Mouse (Mus musculus) kidney, embryonic 16.5 days (tissue): Measurements from ENCODE around the gene Bnip1. TPM values are rescaled to one million over a fixed set of nuclear protein-coding genes. Genes with fewer than 3 reads are reported as not detected.

Experiments
- ATAC-seq: fragments of 200-750 bp; cut with Nextera tagmentation; 2 replicates; pipeline ENCODE4 v1.8.0; 2017; ENCODE audit warnings: moderate TSS enrichment; ENCODE audit not compliant: low FRiP score, low TSS enrichment
- H3K27ac ChIP-seq: fragments of 300-500 bp; sonication (generic); 2 replicates; pipeline ENCODE4 v1.5.1; 2014; ENCODE audit warnings: low read length
- H3K27me3 ChIP-seq: fragments of 300-500 bp; sonication (generic); 2 replicates; pipeline ENCODE4 v1.6.1; 2014; ENCODE audit warnings: low read length, control low read depth, mixed read lengths; ENCODE audit not compliant: insufficient read depth
- H3K36me3 ChIP-seq: fragments of 300-500 bp; sonication (generic); 2 replicates; pipeline ENCODE4 v1.6.1; 2014; ENCODE audit warnings: low read length, control low read depth, mixed read lengths; ENCODE audit not compliant: insufficient read depth
- H3K4me1 ChIP-seq: fragments of 300-500 bp; sonication (generic); 2 replicates; pipeline ENCODE4 v1.6.1; 2014; ENCODE audit warnings: low read length, control low read depth, mixed read lengths; ENCODE audit not compliant: insufficient read depth
- H3K4me2 ChIP-seq: fragments of 300-500 bp; sonication (generic); replicated peaks from 2 replicates; pipeline ENCODE4 v1.6.1; 2014; ENCODE audit warnings: low read depth, low read length
- H3K4me3 ChIP-seq: fragments of 300-500 bp; sonication (generic); 2 replicates; pipeline ENCODE4 v1.5.1; 2014; ENCODE audit warnings: mild to moderate bottlenecking, low read length
- H3K9ac ChIP-seq: fragments of 300-500 bp; sonication (generic); replicated peaks from 2 replicates; pipeline ENCODE4 v1.6.1; 2014; ENCODE audit warnings: low read length
- H3K9me3 ChIP-seq: fragments of 300-500 bp; sonication (generic); 2 replicates; pipeline ENCODE4 v1.6.1; 2016; ENCODE audit warnings: low read length, control low read depth
- WGBS: fragments of 180-500 bp; shearing (Covaris S2); extraction: QIAGEN DNeasy Blood & Tissue Kit; methylation state at CpG from one replicate; pipeline ENCODE4 v1.1.7; 2014; 5-methylcytosine and 5-hydroxymethylcytosine counted together
- polyA plus RNA-seq: library from polyadenylated mRNA; unstranded; fragments of >200 nt; fragmentation: Nextera tagmentation; extraction: Ambion mirVana; gene quantifications from 2 replicates; pipeline ENCODE4 v1.2.1, GENCODE M21; 2015

The Bnip1 gene
- polyA plus RNA-seq, 1 experiment from 2014 or later: 57.4 TPM

- Histone ChIP-seq H3K27me3 (peaks cover 11% of the 10 kb centered on the region; the same call in 1 of the 2 replicates), H3K27ac (no peak overlapping the region), H3K36me3 (no peaks in the 10 kb centered on the region), H3K9me3 (peaks cover 6% of the 10 kb centered on the region; the same call in 1 of the 2 replicates), H3K4me1 (no peaks in the 10 kb centered on the region), H3K4me3 (no peak overlapping the region), H3K4me2 (no peak overlapping the region), H3K9ac (no peak overlapping the region)
- 81% methylated on average over 15 of the region's 17 CpGs for WGBS
- ATAC-seq: no peak
Measured at GRCm38 (mm10) chr17:26826131-26826530, 45.3 kb downstream of the Bnip1 start.

- no peak for ATAC-seq
- Histone ChIP-seq H3K36me3 (no peaks in the 10 kb centered on the region), H3K9ac (no peak overlapping the region), H3K9me3 (peaks cover 6% of the 10 kb centered on the region; the same call in 1 of the 2 replicates), H3K4me3 (no peak overlapping the region), H3K27me3 (peaks cover 66% of the 10 kb centered on the region), H3K4me2 (no peak overlapping the region), H3K4me1 (no peaks in the 10 kb centered on the region), H3K27ac (no peak overlapping the region)
- WGBS: 75% methylated on average over 2 of the region's 2 CpGs
Measured at GRCm38 (mm10) chr17:26833806-26834205, 52.9 kb downstream of the Bnip1 start.

- no peak overlapping the region for H3K9ac ChIP-seq
- ATAC-seq: no peak
- 73% methylated on average over 5 of the region's 5 CpGs for WGBS
- H3K9me3 ChIP-seq: peaks cover 6% of the 10 kb centered on the region; the same call in 1 of the 2 replicates
- H3K36me3 ChIP-seq: no peaks in the 10 kb centered on the region
- H3K4me1 ChIP-seq: peaks cover 4% of the 10 kb centered on the region; the same call in 1 of the 2 replicates
- peaks cover 72% of the 10 kb centered on the region for H3K27me3 ChIP-seq
- no peak overlapping the region for H3K4me2 ChIP-seq
- H3K27ac ChIP-seq: no peak overlapping the region
- H3K4me3 ChIP-seq: no peak overlapping the region
Measured at GRCm38 (mm10) chr17:26834302-26834965, 53.6 kb downstream of the Bnip1 start.

- Histone ChIP-seq H3K27ac (no peak overlapping the region), H3K9ac (no peak overlapping the region), H3K4me3 (no peak overlapping the region), H3K9me3 (peaks cover 6% of the 10 kb centered on the region; the same call in 1 of the 2 replicates), H3K4me2 (no peak overlapping the region), H3K27me3 (peaks cover 80% of the 10 kb centered on the region), H3K36me3 (no peaks in the 10 kb centered on the region), H3K4me1 (peaks cover 4% of the 10 kb centered on the region; the same call in 1 of the 2 replicates)
- ATAC-seq: no peak
- 52% methylated on average over 8 of the region's 9 CpGs for WGBS
Measured at GRCm38 (mm10) chr17:26834966-26835755, 54.3 kb downstream of the Bnip1 start.

- WGBS: 8% methylated on average over 8 of the region's 8 CpGs
- peaks cover 4% of the 10 kb centered on the region; the same call in 1 of the 2 replicates for H3K4me1 ChIP-seq
- H3K27ac ChIP-seq: no peak overlapping the region
- no peaks in the 10 kb centered on the region for H3K36me3 ChIP-seq
- peaks cover 85% of the 10 kb centered on the region for H3K27me3 ChIP-seq
- peaks cover under 1% of the 10 kb centered on the region; the same call in 1 of the 2 replicates for H3K9me3 ChIP-seq
- no peak overlapping the region for H3K4me2 ChIP-seq
- no peak overlapping the region for H3K9ac ChIP-seq
- H3K4me3 ChIP-seq: no peak overlapping the region
- no peak for ATAC-seq
Measured at GRCm38 (mm10) chr17:26835956-26836355, 55.1 kb downstream of the Bnip1 start.

- ATAC-seq: no peak
- Histone ChIP-seq H3K9ac (no peak overlapping the region), H3K36me3 (no peaks in the 10 kb centered on the region), H3K4me2 (no peak overlapping the region), H3K4me1 (peaks cover 7% of the 10 kb centered on the region), H3K4me3 (no peak overlapping the region), H3K27me3 (peaks cover 89% of the 10 kb centered on the region), H3K9me3 (no peaks in the 10 kb centered on the region), H3K27ac (no peak overlapping the region)
- 16% methylated on average over 5 of the region's 5 CpGs for WGBS
Measured at GRCm38 (mm10) chr17:26836377-26836776, 55.5 kb downstream of the Bnip1 start.

- H3K27me3 ChIP-seq: peaks cover 95% of the 10 kb centered on the region
- WGBS: 2% methylated on average over 19 of the region's 19 CpGs
- no peak overlapping the region for H3K27ac ChIP-seq
- no peak overlapping the region for H3K4me3 ChIP-seq
- H3K9me3 ChIP-seq: no peaks in the 10 kb centered on the region
- H3K36me3 ChIP-seq: no peaks in the 10 kb centered on the region
- H3K4me2 ChIP-seq: no peak overlapping the region
- no peak overlapping the region for H3K9ac ChIP-seq
- H3K4me1 ChIP-seq: peaks cover 7% of the 10 kb centered on the region
- no peak for ATAC-seq
Measured at GRCm38 (mm10) chr17:26836786-26837545, 56.1 kb downstream of the Bnip1 start.

GRCm38 (mm10) chr17:26837546-26837985 is 56.7 kb downstream of the Bnip1 start:
- no peak overlapping the region for H3K4me3 ChIP-seq
- WGBS: 1% methylated on average over 7 of the region's 7 CpGs
- no peaks in the 10 kb centered on the region for H3K9me3 ChIP-seq
- H3K4me1 ChIP-seq: peaks cover 7% of the 10 kb centered on the region
- no peak overlapping the region for H3K9ac ChIP-seq
- H3K36me3 ChIP-seq: no peaks in the 10 kb centered on the region
- no peak overlapping the region for H3K27ac ChIP-seq
- ATAC-seq: no peak
- H3K27me3 ChIP-seq: peaks cover 95% of the 10 kb centered on the region
- no peak overlapping the region for H3K4me2 ChIP-seq

- no peak overlapping the region for H3K4me3 ChIP-seq
- H3K4me1 ChIP-seq: peaks cover 7% of the 10 kb centered on the region
- peaks cover 99% of the 10 kb centered on the region for H3K27me3 ChIP-seq
- no peak for ATAC-seq
- H3K9ac ChIP-seq: no peak overlapping the region
- H3K36me3 ChIP-seq: no peaks in the 10 kb centered on the region
- H3K27ac ChIP-seq: no peak overlapping the region
- WGBS: 2% methylated on average over 34 of the region's 37 CpGs
- no peak overlapping the region for H3K4me2 ChIP-seq
- H3K9me3 ChIP-seq: no peaks in the 10 kb centered on the region
Measured at GRCm38 (mm10) chr17:26838191-26838910, 57.5 kb downstream of the Bnip1 start.
